Mouse (Mus musculus) liver, embryonic 15.5 days (tissue): ENCODE results near the gene Ubxn6. TPM values are rescaled to one million over a fixed set of nuclear protein-coding genes. Genes with fewer than 3 reads are reported as not detected.

ENCODE experiments used
- ATAC-seq: fragments of 200-750 bp; cut with Nextera tagmentation; 2 replicates; pipeline ENCODE4 v1.8.0; 2017; ENCODE audit warnings: moderate number of reproducible peaks, mild to moderate bottlenecking, moderate library complexity; ENCODE audit not compliant: insufficient read depth
- H3K27ac ChIP-seq: fragments of 300-500 bp; sonication (generic); replicated peaks from 2 replicates; pipeline ENCODE4 v1.5.1; 2015; ENCODE audit warnings: mild to moderate bottlenecking, inconsistent platforms
- H3K27me3 ChIP-seq: fragments of 300-500 bp; sonication (generic); 2 replicates; pipeline ENCODE4 v1.6.1; 2015; ENCODE audit warnings: mild to moderate bottlenecking, inconsistent platforms
- H3K36me3 ChIP-seq: fragments of 300-500 bp; sonication (generic); replicated peaks from 2 replicates; pipeline ENCODE4 v1.6.1; 2015; ENCODE audit warnings: moderate library complexity, mild to moderate bottlenecking, inconsistent platforms
- H3K4me1 ChIP-seq: fragments of 300-500 bp; sonication (generic); replicated peaks from 2 replicates; pipeline ENCODE4 v1.6.1; 2015; ENCODE audit warnings: inconsistent platforms
- H3K4me2 ChIP-seq: fragments of 300-500 bp; sonication (generic); 2 replicates; pipeline ENCODE4 v1.6.1; 2015; ENCODE audit warnings: moderate library complexity, mild to moderate bottlenecking, inconsistent platforms
- H3K4me3 ChIP-seq: fragments of 300-500 bp; sonication (generic); replicated peaks from 2 replicates; pipeline ENCODE4 v1.5.1; 2015; ENCODE audit warnings: mild to moderate bottlenecking, inconsistent platforms
- H3K9ac ChIP-seq: fragments of 300-500 bp; sonication (generic); 2 replicates; pipeline ENCODE4 v1.6.1; 2015; ENCODE audit warnings: moderate library complexity, mild to moderate bottlenecking, inconsistent platforms
- H3K9me3 ChIP-seq: fragments of 300-500 bp; sonication (generic); replicated peaks from 2 replicates; pipeline ENCODE4 v1.6.1; 2016; ENCODE audit warnings: inconsistent platforms
- WGBS: fragments of 180-500 bp; shearing (Covaris S2); methylation state at CpG from one replicate; pipeline ENCODE4 v1.1.7; 2015; ENCODE audit warnings: mixed read lengths; ENCODE audit not compliant: insufficient replicate concordance; 5-methylcytosine and 5-hydroxymethylcytosine counted together
- polyA plus RNA-seq: library from polyadenylated mRNA; unstranded; fragments of >200 nt; fragmentation: Nextera tagmentation; extraction: Ambion mirVana; gene quantifications from 2 replicates; pipeline ENCODE4 v1.2.1, GENCODE M21; 2015

The Ubxn6 gene
- polyA plus RNA-seq: 12.5 and 13.0 TPM in 2 replicates

GRCm38 (mm10) chr17:56074827-56075208 is at the start of gene Ubxn6:
Gene Ubxn6 (minus strand): TSS chr17:56075028.
- Histone ChIP-seq H3K36me3 (peaks cover 29% of the 10 kb centered on the region), H3K9ac (peak within 1 kb of the TSS; percentile 70), H3K4me3 (peak within 1 kb of the TSS; percentile 78), H3K27me3 (no peaks in the 10 kb centered on the region), H3K4me1 (peaks cover 33% of the 10 kb centered on the region), H3K4me2 (peak within 1 kb of the TSS; percentile 93), H3K9me3 (no peaks in the 10 kb centered on the region), H3K27ac (peak within 1 kb of the TSS; percentile 98)
- whole genome bisulfite sequencing: under 1% methylated on average over 35 of the region's 35 CpGs
- ATAC-seq: peak; percentile 11

GRCm38 (mm10) chr17:56123681-56124340 is 49.0 kb upstream of the Ubxn6 start:
- Histone ChIP-seq H3K4me2 (peak overlapping the region; percentile 61), H3K27ac (no peak overlapping the region), H3K36me3 (no peaks in the 10 kb centered on the region), H3K27me3 (peaks cover 59% of the 10 kb centered on the region), H3K9ac (no peak overlapping the region), H3K4me1 (peaks cover 24% of the 10 kb centered on the region; the same call in 1 of the 2 replicates), H3K9me3 (peaks cover 5% of the 10 kb centered on the region; the same call in 1 of the 2 replicates), H3K4me3 (peak overlapping the region; percentile 36)
- no peak for ATAC-seq
- WGBS: 58% methylated on average over 59 of the region's 59 CpGs

DNA sequence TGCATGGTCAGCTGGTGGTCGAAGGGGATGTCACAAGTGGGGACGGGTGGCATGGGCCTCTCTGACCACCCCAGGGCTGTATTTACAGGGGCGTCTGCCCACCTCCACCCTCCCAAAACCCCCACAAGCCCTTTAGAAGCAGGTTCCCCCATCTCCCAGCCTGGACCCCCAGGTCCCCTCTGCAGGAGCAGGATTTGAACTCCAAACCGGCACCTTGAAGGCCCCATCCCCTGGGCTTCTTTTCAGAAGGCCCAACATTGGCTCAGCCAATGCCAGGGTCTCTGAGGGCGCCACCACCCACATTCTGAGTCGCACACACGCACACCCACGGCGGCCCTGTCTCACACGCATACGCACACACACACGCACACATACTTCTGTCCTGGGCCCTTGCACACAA is 48.3 kb upstream of the Ubxn6 start:
- Histone ChIP-seq H3K4me3 (no peak overlapping the region), H3K9me3 (peaks cover 5% of the 10 kb centered on the region; the same call in 1 of the 2 replicates), H3K27me3 (peaks cover 65% of the 10 kb centered on the region), H3K9ac (no peak overlapping the region), H3K36me3 (no peaks in the 10 kb centered on the region), H3K4me1 (peaks cover 24% of the 10 kb centered on the region; the same call in 1 of the 2 replicates), H3K4me2 (no peak overlapping the region), H3K27ac (no peak overlapping the region)
- ATAC-seq: no peak
- 75% methylated on average over 12 of the region's 12 CpGs for WGBS

DNA sequence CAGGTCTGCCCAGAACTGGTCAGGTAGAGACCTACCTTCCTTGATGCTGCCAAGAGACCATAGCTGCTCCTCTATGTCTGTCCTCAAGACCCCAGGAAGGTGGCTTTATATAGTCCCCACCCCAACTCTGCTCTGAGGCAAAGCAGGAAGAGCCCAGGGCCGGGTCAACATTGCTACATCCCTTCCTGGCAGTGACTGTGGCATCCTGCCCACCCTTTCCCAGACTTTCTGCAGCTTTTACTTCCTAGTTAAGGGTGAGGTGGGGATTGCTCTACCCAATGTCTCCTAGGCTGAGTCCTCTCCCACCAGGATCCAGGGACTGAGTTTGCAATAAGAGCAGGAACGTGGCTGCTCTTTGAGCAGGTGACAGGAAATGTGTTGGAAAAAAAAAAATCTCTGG is 47.0 kb upstream of the Ubxn6 start, which contains the start of gene Lrg1:
Gene Lrg1, minus strand, starts transcription at position 176 of the 400 bp plus-strand sequence.
- 31% methylated on average over 2 of the region's 2 CpGs for WGBS
- Histone ChIP-seq H3K4me3 (peak within 1 kb of the TSS; percentile 29; the same call in 1 of the 2 replicates), H3K4me1 (peaks cover 31% of the 10 kb centered on the region), H3K27ac (no peak within 1 kb of the TSS), H3K9ac (no peak within 1 kb of the TSS), H3K36me3 (no peaks in the 10 kb centered on the region), H3K9me3 (peaks cover 5% of the 10 kb centered on the region; the same call in 1 of the 2 replicates), H3K27me3 (peaks cover 75% of the 10 kb centered on the region), H3K4me2 (0 out of 2 replicates have a peak within 1 kb of the TSS, but pooled peaks have one; percentile 46)
- ATAC-seq: no peak

- Histone ChIP-seq H3K27ac (no peak overlapping the region), H3K4me2 (peak overlapping the region; percentile 46), H3K4me1 (peaks cover 31% of the 10 kb centered on the region), H3K9me3 (peaks cover 5% of the 10 kb centered on the region; the same call in 1 of the 2 replicates), H3K9ac (no peak overlapping the region), H3K4me3 (peak overlapping the region; percentile 29), H3K27me3 (peaks cover 82% of the 10 kb centered on the region), H3K36me3 (no peaks in the 10 kb centered on the region)
- 7% methylated on average over 66 of the region's 66 CpGs for WGBS
- ATAC-seq: no peak
Observed at GRCm38 (mm10) chr17:56119981-56120880, 45.4 kb upstream of the Ubxn6 start.

GRCm38 (mm10) chr17:56119431-56119830 is 44.6 kb upstream of the Ubxn6 start:
- Histone ChIP-seq H3K36me3 (no peaks in the 10 kb centered on the region), H3K9me3 (peaks cover 5% of the 10 kb centered on the region; the same call in 1 of the 2 replicates), H3K27me3 (peaks cover 79% of the 10 kb centered on the region), H3K9ac (no peak overlapping the region), H3K4me1 (peaks cover 28% of the 10 kb centered on the region), H3K27ac (no peak overlapping the region), H3K4me3 (peak overlapping the region; percentile 29; the same call in 1 of the 2 replicates), H3K4me2 (peak overlapping the region; percentile 46)
- ATAC-seq: no peak
- 29% methylated on average over 12 of the region's 12 CpGs for WGBS

- peaks cover 58% of the 10 kb centered on the region for H3K27me3 ChIP-seq
- 4% methylated on average over 27 of the region's 27 CpGs for WGBS
- no peak within 1 kb of the TSS for H3K27ac ChIP-seq
Observed at GRCm38 (mm10) chr17:56117251-56117710, 42.5 kb upstream of the Ubxn6 start, which contains the start of gene Plin5. Gene Plin5 (minus strand): TSS chr17:56117596.

DNA sequence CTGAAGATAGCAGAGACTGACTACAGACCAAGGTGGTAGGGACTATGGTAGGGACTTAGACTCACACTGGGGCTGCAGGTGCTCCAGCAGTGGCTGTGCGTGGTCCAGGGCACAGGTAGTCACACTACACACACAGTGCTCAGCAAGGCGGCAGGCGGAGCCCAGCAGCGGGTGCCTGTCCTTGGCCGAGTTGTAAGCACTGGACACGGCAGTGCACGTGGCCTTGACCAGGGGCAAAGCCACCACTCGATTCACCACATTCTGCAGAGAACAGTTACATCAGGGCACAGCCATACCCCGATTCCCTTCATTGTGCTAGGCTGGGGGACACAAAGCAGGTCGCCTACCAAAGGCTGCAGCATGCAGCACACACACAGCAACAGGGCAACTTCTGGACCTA is 41.4 kb upstream of the Ubxn6 start:
- Histone ChIP-seq H3K4me2 (no peak overlapping the region), H3K4me3 (no peak overlapping the region), H3K4me1 (peaks cover 31% of the 10 kb centered on the region), H3K36me3 (no peaks in the 10 kb centered on the region), H3K27me3 (peaks cover 47% of the 10 kb centered on the region), H3K9ac (no peak overlapping the region), H3K27ac (no peak overlapping the region), H3K9me3 (no peaks in the 10 kb centered on the region)
- no peak for ATAC-seq
- WGBS: 52% methylated on average over 10 of the region's 10 CpGs

More at GRCm38 (mm10) chr17:56117251-56117710, 42.5 kb upstream of the Ubxn6 start, which contains the start of gene Plin5:
- Histone ChIP-seq H3K36me3 (no peaks in the 10 kb centered on the region), H3K9ac (0 out of 2 replicates have a peak within 1 kb of the TSS, but pooled peaks have one; percentile 15), H3K4me1 (peaks cover 29% of the 10 kb centered on the region), H3K9me3 (no peaks in the 10 kb centered on the region), H3K4me2 (peak within 1 kb of the TSS; percentile 65), H3K4me3 (peak within 1 kb of the TSS; percentile 37)
- ATAC-seq: peak; percentile 49

- WGBS: 62% methylated on average over 3 of the region's 3 CpGs
- no peak for ATAC-seq
Observed at GRCm38 (mm10) chr17:56112743-56113142, 37.9 kb upstream of the Ubxn6 start.

DNA sequence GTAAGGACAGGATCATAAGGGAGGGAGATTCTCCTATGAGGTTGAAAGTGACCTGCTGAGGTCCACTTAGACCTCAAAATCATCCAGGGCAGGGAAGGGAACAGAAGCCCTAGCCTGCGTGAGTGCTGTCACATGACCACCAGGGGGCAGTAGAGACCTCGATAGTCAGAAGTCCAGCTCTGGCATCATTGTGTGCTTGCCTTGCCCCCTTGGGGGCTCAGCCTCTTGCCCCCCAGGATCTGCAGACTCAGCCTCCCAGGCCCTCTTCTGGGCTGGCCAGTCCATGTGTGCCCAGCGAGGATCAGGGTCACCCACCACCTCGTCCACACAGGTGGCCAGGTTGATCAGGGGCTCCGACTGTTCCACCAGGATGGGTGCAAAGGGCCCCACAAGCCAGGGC is 37.0 kb upstream of the Ubxn6 start:
- Histone ChIP-seq H3K27ac (no peak overlapping the region), H3K9me3 (no peaks in the 10 kb centered on the region), H3K4me1 (peaks cover 11% of the 10 kb centered on the region; the same call in 1 of the 2 replicates), H3K27me3 (peaks cover 8% of the 10 kb centered on the region; the same call in 1 of the 2 replicates), H3K9ac (no peak overlapping the region), H3K4me3 (no peak overlapping the region), H3K36me3 (no peaks in the 10 kb centered on the region), H3K4me2 (no peak overlapping the region)
- no peak for ATAC-seq
- WGBS: 30% methylated on average over 5 of the region's 5 CpGs

More at GRCm38 (mm10) chr17:56112743-56113142, 37.9 kb upstream of the Ubxn6 start:
- peaks cover 15% of the 10 kb centered on the region for H3K27me3 ChIP-seq
- no peak overlapping the region for H3K9ac ChIP-seq
- peaks cover 18% of the 10 kb centered on the region for H3K4me1 ChIP-seq
- H3K9me3 ChIP-seq: no peaks in the 10 kb centered on the region
- H3K4me3 ChIP-seq: no peak overlapping the region
- H3K4me2 ChIP-seq: no peak overlapping the region
- H3K27ac ChIP-seq: no peak overlapping the region
- no peaks in the 10 kb centered on the region for H3K36me3 ChIP-seq
